In the genomic region with DNA sequence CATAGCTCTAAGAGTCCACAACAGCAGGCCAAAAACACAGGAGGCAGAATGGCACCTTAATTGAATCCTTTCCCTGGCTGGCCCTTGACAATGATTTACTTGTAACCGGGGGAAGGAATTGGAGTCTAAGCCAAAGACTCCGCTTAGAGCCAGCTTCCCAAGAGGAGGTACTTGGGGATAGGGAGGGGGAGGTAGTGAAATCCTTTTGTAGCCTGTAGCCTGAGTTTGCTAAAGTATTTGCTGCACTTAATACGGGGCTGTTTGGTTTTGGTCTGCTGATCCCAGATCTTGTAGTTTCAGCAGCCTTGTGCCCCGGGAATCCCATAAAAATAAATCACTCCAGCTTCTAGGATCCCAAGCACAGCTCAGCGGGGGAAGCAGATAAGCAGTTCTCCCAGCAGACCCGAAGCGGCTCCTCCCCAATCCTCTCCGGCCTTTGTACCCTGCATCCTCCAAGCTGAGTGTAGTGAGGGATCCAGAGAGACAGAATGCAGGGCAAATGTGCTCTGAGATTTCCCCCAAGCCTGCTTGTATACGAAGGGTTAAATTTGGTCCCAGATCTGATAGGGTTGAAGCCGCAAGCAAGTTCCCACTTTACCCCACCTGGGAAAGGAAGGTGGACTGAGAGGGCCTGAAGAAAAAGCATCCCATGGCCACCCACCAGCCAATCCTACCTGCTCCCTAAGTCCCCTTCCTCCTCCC, we compare ENCODE assay signal across 8 mouse cellular contexts. TPM values are rescaled to one million over a fixed set of nuclear protein-coding genes. Genes with fewer than 3 reads are reported as not detected.
A peak's percentile ranks its signal among the peaks of the same experiment; 100 is the strongest.
DNase-seq lines count a peak whose midpoint lies in the region; ATAC-seq lines count a peak whose summit lies in the region.

No protein-coding gene starts in this region.

- WGBS in intestine, embryonic 16.5 days = 5% methylated on average over 10 of the region's 10 CpGs
- under 1% methylated on average over 10 of the region's 10 CpGs for WGBS in limb, embryonic 11.5 days
- WGBS in midbrain, embryonic 16.5 days = 2% methylated on average over 10 of the region's 10 CpGs

- peak overlapping the region; percentile 19; the same call in 1 of the 2 replicates for H3K27ac ChIP-seq in brown adipose tissue, adult 24 weeks (replicated peaks; ENCODE audit: low read depth, low read length)
- H3K27ac ChIP-seq in intestine, embryonic 16.5 days (ENCODE audit: low read length) = peak overlapping the region; percentile 98
- peak overlapping the region; percentile 60 for H3K27ac ChIP-seq in limb, embryonic 11.5 days (replicated peaks; ENCODE audit: low read depth, low read length)
- H3K27ac ChIP-seq in midbrain, embryonic 16.5 days (ENCODE audit: low read length) = peak overlapping the region; percentile 72

- H3K4me1 ChIP-seq in erythroblast, embryonic 14.5 days (ENCODE audit: control insufficient read depth) = peaks cover 24% of the 10 kb centered on the region
- H3K4me1 ChIP-seq in brown adipose tissue, adult 24 weeks (ENCODE audit: control insufficient read depth, insufficient read depth, insufficient read length, low read length) = no peaks in the 10 kb centered on the region; the same call in 1 of the 2 replicates
- H3K4me1 ChIP-seq in intestine, embryonic 16.5 days (ENCODE audit: control insufficient read depth, insufficient read depth, low read length) = 0 out of 2 replicates have a peak, but pooled peaks cover 2% of the 10 kb centered on the region
- H3K4me1 ChIP-seq in limb, embryonic 11.5 days (ENCODE audit: control insufficient read depth, insufficient read depth, low read length) = peaks cover 8% of the 10 kb centered on the region; the same call in 1 of the 2 replicates
- no peaks in the 10 kb centered on the region; the same call in none of the 2 replicates for H3K4me1 ChIP-seq in midbrain, embryonic 16.5 days (ENCODE audit: control insufficient read depth, insufficient read depth, low read length)

- ATAC-seq in erythroblast, adult 5-6 weeks (replicated peaks; ENCODE audit: low FRiP score, poor library complexity, severe bottlenecking) = no peak
- peak; percentile 47 for ATAC-seq in intestine, embryonic 16.5 days
- ATAC-seq in limb, embryonic 11.5 days (ENCODE audit: insufficient number of reproducible peaks, low FRiP score, low TSS enrichment, low read depth) = no peak
- peak; percentile 21; the same call in 1 of the 2 replicates for ATAC-seq in midbrain, embryonic 16.5 days

- peak; percentile 8 to 20 for DNase-seq in frontal cortex, postnatal 10 days (ENCODE audit: low spot score in 2 of 2)
- peak; percentile 66 for DNase-seq in limb, embryonic 11.5 days (ENCODE audit: low spot score)
- DNase-seq in thymus, postnatal 36 days = peak; percentile 6 to 15

- H3K4me2 ChIP-seq in intestine, embryonic 16.5 days (ENCODE audit: low read depth, low read length) = peak overlapping the region; percentile 92
- H3K4me2 ChIP-seq in limb, embryonic 11.5 days (ENCODE audit: low read depth, severe bottlenecking) = peak overlapping the region; percentile 99
- peak overlapping the region; percentile 100 for H3K4me2 ChIP-seq in midbrain, embryonic 16.5 days (ENCODE audit: low read length)

- peak overlapping the region; percentile 89 for H3K9ac ChIP-seq in intestine, embryonic 16.5 days (ENCODE audit: low read depth, low read length)
- peak overlapping the region; percentile 72 for H3K9ac ChIP-seq in limb, embryonic 11.5 days (ENCODE audit: low read length)
- peak overlapping the region; percentile 84 for H3K9ac ChIP-seq in midbrain, embryonic 16.5 days (ENCODE audit: low read depth, low read length)

- peaks cover 31% of the 10 kb centered on the region for H3K27me3 ChIP-seq in erythroblast, embryonic 14.5 days (ENCODE audit: control insufficient read depth)
- no peaks in the 10 kb centered on the region for H3K27me3 ChIP-seq in intestine, embryonic 16.5 days (replicated peaks; ENCODE audit: control insufficient read depth, insufficient read depth, low read length)
- H3K27me3 ChIP-seq in limb, embryonic 11.5 days (ENCODE audit: control insufficient read depth, insufficient read depth, low read length) = no peaks in the 10 kb centered on the region
- no peaks in the 10 kb centered on the region for H3K27me3 ChIP-seq in midbrain, embryonic 16.5 days (ENCODE audit: control insufficient read depth, insufficient read depth, low read depth, low read length)

- H3K36me3 ChIP-seq in erythroblast, embryonic 14.5 days (ENCODE audit: control insufficient read depth) = no peaks in the 10 kb centered on the region
- no peaks in the 10 kb centered on the region for H3K36me3 ChIP-seq in intestine, embryonic 16.5 days (ENCODE audit: control insufficient read depth, insufficient read depth, low read length)
- H3K36me3 ChIP-seq in limb, embryonic 11.5 days (ENCODE audit: control insufficient read depth, insufficient read depth, low read length) = no peaks in the 10 kb centered on the region
- no peaks in the 10 kb centered on the region for H3K36me3 ChIP-seq in midbrain, embryonic 16.5 days (ENCODE audit: control insufficient read depth, insufficient read depth, low read length)

- peak overlapping the region; percentile 65 for H3K4me3 ChIP-seq in erythroblast, embryonic 14.5 days (replicated peaks)
- H3K4me3 ChIP-seq in brown adipose tissue, adult 24 weeks (ENCODE audit: insufficient read depth, low read depth, low read length) = peak overlapping the region; percentile 91
- peak overlapping the region; percentile 75 for H3K4me3 ChIP-seq in intestine, embryonic 16.5 days (ENCODE audit: low read length)
- peak overlapping the region; percentile 46 for H3K4me3 ChIP-seq in limb, embryonic 11.5 days (ENCODE audit: low read depth, low read length)
- peak overlapping the region; percentile 75 for H3K4me3 ChIP-seq in midbrain, embryonic 16.5 days (ENCODE audit: low read depth, low read length)

- no peaks in the 10 kb centered on the region for H3K9me3 ChIP-seq in erythroblast, embryonic 14.5 days (ENCODE audit: control insufficient read depth, low read length)
- H3K9me3 ChIP-seq in intestine, embryonic 16.5 days (ENCODE audit: control insufficient read depth, low read length) = no peaks in the 10 kb centered on the region
- no peaks in the 10 kb centered on the region for H3K9me3 ChIP-seq in limb, embryonic 11.5 days (ENCODE audit: control insufficient read depth, low read length)
- H3K9me3 ChIP-seq in midbrain, embryonic 16.5 days (replicated peaks; ENCODE audit: control insufficient read depth, low read length, poor library complexity, severe bottlenecking) = no peaks in the 10 kb centered on the region

RNA-seq across cellular contexts. Expression of a gene that starts 31.3 kb away (rescaled TPM):
- polyA plus RNA-seq in erythroblast, embryonic 14.5 days (2012) = 0.01 TPM in 1 of 2 replicates, not detected in the other
- total RNA-seq in erythroblast, adult 5-6 weeks (2015; ENCODE audit: low replicate concordance) = 1.3 and 1.5 TPM in 2 replicates
- 1.1 TPM in 2 replicates for total RNA-seq in erythroblast, adult 5-6 weeks (2017; ENCODE audit: low replicate concordance)
- 3.1 and 4.0 TPM in 2 replicates for polyA plus RNA-seq in brown adipose tissue, adult 24 weeks (2012; ENCODE audit: insufficient read depth, insufficient read length, missing spikeins)
- 47.8 and 61.2 TPM in 2 replicates for polyA plus RNA-seq in intestine, embryonic 16.5 days (2015; fragmentation: Nextera tagmentation; extraction: Ambion mirVana)
- polyA plus RNA-seq in limb, embryonic 11.5 days (2014; fragmentation: Nextera tagmentation; extraction: Ambion mirVana) = 7.0 and 7.1 TPM in 2 replicates
- 9.7 and 10.8 TPM in 2 replicates for polyA plus RNA-seq in midbrain, embryonic 16.5 days (2015; fragmentation: Nextera tagmentation; extraction: Ambion mirVana)

Comparison
In these comparisons a context has a peak if more than half of its experiments do, and no peak if none do; other contexts are left out.
1. ATAC-seq: peak in intestine, embryonic 16.5 days (single experiment) and midbrain, embryonic 16.5 days (single experiment); none in erythroblast, adult 5-6 weeks (single experiment) and limb, embryonic 11.5 days (single experiment).
2. H3K27ac ChIP-seq: peak in every context shown above with its lines; median percentile 98 in intestine, embryonic 16.5 days; 72 in midbrain, embryonic 16.5 days; 60 in limb, embryonic 11.5 days; 19 in brown adipose tissue, adult 24 weeks.
3. DNase-seq: peak in every context shown above with its lines; median percentile 66 in limb, embryonic 11.5 days; 14 in frontal cortex, postnatal 10 days; 10 in thymus, postnatal 36 days.
4. Peak in every context shown above with its lines, with median percentiles within 50 percentile points of each other: H3K4me3 ChIP-seq, H3K4me2 ChIP-seq and H3K9ac ChIP-seq.